Mouse (Mus musculus) megakaryocyte, embryonic 14.5 days (primary cell): ENCODE measurements at regions not wholly inside any gene's neighbourhood (a gene's known extent, or its start where the extent isn't known, plus 50 kb on each side); places are given as distances from the start of the nearest gene placed in this dataset.

ENCODE experiments used
- FLI1 ChIP-seq: IDR thresholded peaks from 2 replicates; pipeline ENCODE4 v1.6.1; 2012; ENCODE audit warnings: low read length, inconsistent platforms, mixed read lengths
- GATA1 ChIP-seq: IDR thresholded peaks from 3 replicates; pipeline ENCODE4 v1.6.1; 2012; ENCODE audit warnings: mixed read lengths, low read length, inconsistent platforms, borderline replicate concordance

- TF ChIP-seq GATA1 (no peak), FLI1 (no peak)
Observed at GRCm38 (mm10) chr6:143706451-143706850, 539.4 kb downstream of the Etnk1 start.
